Mouse (Mus musculus) MEL (cell line): ENCODE data around the gene Gm11985. TPM values are rescaled to one million over a fixed set of nuclear protein-coding genes. Genes with fewer than 3 reads are reported as not detected.

Experiments used
- DNase-seq: peaks from one replicate; pipeline ENCODE4 v3.0.0; 2011; ENCODE audit warnings: low read depth, low spot score
- H3K27ac ChIP-seq: 2 replicates; pipeline ENCODE4 v1.5.1; 2012; ENCODE audit warnings: low read depth, mild to moderate bottlenecking, control low read depth, low read length, moderate library complexity; ENCODE audit not compliant: control insufficient read depth
- H3K27me3 ChIP-seq, 2 experiments: fragments of 150-350 bp in 1 of 2; sonication (generic) in 1 of 2; 2 replicates each; pipeline ENCODE4 v1.6.1; 2012; ENCODE audit warnings: low read length in 2 of 2, mild to moderate bottlenecking in 2 of 2, improper control_type of control experiment in 1 of 2, moderate library complexity in 1 of 2; ENCODE audit not compliant: insufficient read depth in 2 of 2, control insufficient read depth in 1 of 2
- H3K36me3 ChIP-seq, 2 experiments: 2 replicates each; pipeline ENCODE4 v1.6.1; 2012 to 2014; ENCODE audit warnings: low read length in 2 of 2, improper control_type of control experiment in 1 of 2, inconsistent platforms in 1 of 2, mild to moderate bottlenecking in 1 of 2; ENCODE audit not compliant: insufficient read depth in 2 of 2, control insufficient read depth in 1 of 2
- H3K4me1 ChIP-seq, 2 experiments: fragments of 150-350 bp in 1 of 2; sonication (generic) in 1 of 2; 2 replicates each; pipeline ENCODE4 v1.6.1; 2012; ENCODE audit warnings: low read length in 2 of 2, improper control_type of control experiment in 1 of 2, mild to moderate bottlenecking in 1 of 2; ENCODE audit not compliant: insufficient read depth in 2 of 2, control insufficient read depth in 1 of 2
- H3K4me3 ChIP-seq, 2 experiments: fragments of 150-350 bp in 1 of 2; sonication (generic) in 1 of 2; 2 replicates each; pipeline ENCODE4 v1.5.1; 2012; ENCODE audit warnings: low read depth in 2 of 2, low read length in 2 of 2, mild to moderate bottlenecking in 2 of 2, moderate library complexity in 2 of 2, control low read depth in 1 of 2, improper control_type of control experiment in 1 of 2; ENCODE audit not compliant: control insufficient read depth in 1 of 2, insufficient read depth in 1 of 2
- H3K79me2 ChIP-seq: 2 replicates; pipeline ENCODE4 v1.6.1; 2012; ENCODE audit warnings: mild to moderate bottlenecking, low read length, moderate library complexity; ENCODE audit not compliant: control insufficient read depth, poor library complexity, insufficient read depth
- H3K9ac ChIP-seq: 2 replicates; pipeline ENCODE4 v1.6.1; 2012; ENCODE audit warnings: low read depth, mild to moderate bottlenecking, control low read depth, low read length, moderate library complexity; ENCODE audit not compliant: control insufficient read depth, poor library complexity, severe bottlenecking
- H3K9me3 ChIP-seq: fragments of 150-350 bp; sonication (generic); replicated peaks from 2 replicates; pipeline ENCODE4 v1.6.1; 2012; ENCODE audit warnings: mild to moderate bottlenecking, low read length, improper control_type of control experiment, moderate library complexity; ENCODE audit not compliant: insufficient read depth
- CHD1 ChIP-seq: IDR thresholded peaks from 2 replicates; pipeline ENCODE4 v1.6.1; 2012; ENCODE audit warnings: low read depth, mild to moderate bottlenecking, inconsistent platforms, low read length, improper control_type of control experiment
- E2F4 ChIP-seq: IDR thresholded peaks from 2 replicates; pipeline ENCODE4 v1.6.1; 2011; ENCODE audit warnings: low read depth, low read length, improper control_type of control experiment, borderline replicate concordance
- ELF1 ChIP-seq: IDR thresholded peaks from 2 replicates; pipeline ENCODE4 v1.6.1; 2014; ENCODE audit warnings: low read depth, mild to moderate bottlenecking, inconsistent platforms, low read length, improper control_type of control experiment, moderate library complexity
- EP300 ChIP-seq, 2 experiments: IDR thresholded peaks; 2 replicates each; pipeline ENCODE4 v1.6.1; 2011; ENCODE audit warnings: improper control_type of control experiment in 2 of 2, low read length in 2 of 2, low read depth in 1 of 2, mild to moderate bottlenecking in 1 of 2
- HCFC1 ChIP-seq: IDR thresholded peaks from 2 replicates; pipeline ENCODE4 v1.6.1; 2012; ENCODE audit warnings: low read depth, mild to moderate bottlenecking, inconsistent platforms, low read length, improper control_type of control experiment, moderate library complexity
- JUND ChIP-seq: IDR thresholded peaks from 2 replicates; pipeline ENCODE4 v1.6.1; 2011; ENCODE audit warnings: low read depth, mild to moderate bottlenecking, improper control_type of control experiment, low read length
- MAX ChIP-seq: IDR thresholded peaks from 2 replicates; pipeline ENCODE4 v1.6.1; 2011; ENCODE audit warnings: low read length, improper control_type of control experiment
- MEF2A ChIP-seq: IDR thresholded peaks from 2 replicates; pipeline ENCODE4 v1.6.1; 2014; ENCODE audit warnings: low read depth, mild to moderate bottlenecking, inconsistent platforms, low read length, improper control_type of control experiment; ENCODE audit not compliant: poor library complexity, insufficient replicate concordance, severe bottlenecking; ENCODE audit errors: extremely low read depth
- MXI1 ChIP-seq: IDR thresholded peaks from 2 replicates; pipeline ENCODE4 v1.6.1; 2011; ENCODE audit warnings: mild to moderate bottlenecking, low read depth, low read length, improper control_type of control experiment
- MYB ChIP-seq: IDR thresholded peaks from 2 replicates; pipeline ENCODE4 v1.6.1; 2011; ENCODE audit warnings: mild to moderate bottlenecking, low read depth, low read length, improper control_type of control experiment
- NELFE ChIP-seq: IDR thresholded peaks from 2 replicates; pipeline ENCODE4 v1.6.1; 2011; ENCODE audit warnings: low read depth, low read length, improper control_type of control experiment
- NRF1 ChIP-seq: IDR thresholded peaks from 2 replicates; pipeline ENCODE4 v1.6.1; 2014; ENCODE audit warnings: low read depth, mild to moderate bottlenecking, inconsistent platforms, low read length, improper control_type of control experiment, moderate library complexity; ENCODE audit not compliant: poor library complexity, insufficient read depth, severe bottlenecking
- POLR2A ChIP-seq, 2 experiments: IDR thresholded peaks; 2 replicates each; pipeline ENCODE4 v1.6.1; 2011 to 2012; ENCODE audit warnings: low read length in 2 of 2, mild to moderate bottlenecking in 2 of 2, control low read depth in 1 of 2, improper control_type of control experiment in 1 of 2, low read depth in 1 of 2, moderate library complexity in 1 of 2; ENCODE audit not compliant: control insufficient read depth in 1 of 2, insufficient read depth in 1 of 2, poor library complexity in 1 of 2
- POLR2AphosphoS5 ChIP-seq: IDR thresholded peaks from 2 replicates; pipeline ENCODE4 v1.6.1; 2012; ENCODE audit warnings: low read depth, borderline replicate concordance, mild to moderate bottlenecking, inconsistent platforms, low read length, moderate library complexity, mixed read lengths
- SIN3A ChIP-seq: IDR thresholded peaks from 2 replicates; pipeline ENCODE4 v1.6.1; 2012; ENCODE audit warnings: low read length, improper control_type of control experiment, inconsistent platforms
- SMC3 ChIP-seq: IDR thresholded peaks from 2 replicates; pipeline ENCODE4 v1.6.1; 2011; ENCODE audit warnings: low read depth, low read length, improper control_type of control experiment
- TAL1 ChIP-seq: IDR thresholded peaks from 2 replicates; pipeline ENCODE4 v1.6.1; 2012; ENCODE audit warnings: mild to moderate bottlenecking, inconsistent platforms, low read length, moderate library complexity, mixed read lengths
- TBP ChIP-seq: IDR thresholded peaks from 2 replicates; pipeline ENCODE4 v1.8.0; 2011; ENCODE audit warnings: low read depth, low read length, improper control_type of control experiment
- TCF12 ChIP-seq: IDR thresholded peaks from 2 replicates; pipeline ENCODE4 v1.6.1; 2014; ENCODE audit warnings: low read depth, mild to moderate bottlenecking, inconsistent platforms, low read length, improper control_type of control experiment, moderate library complexity
- USF2 ChIP-seq, 2 experiments: IDR thresholded peaks; 2 replicates each; pipeline ENCODE4 v1.6.1; 2011 to 2012; ENCODE audit warnings: improper control_type of control experiment in 2 of 2, low read length in 2 of 2, borderline replicate concordance in 1 of 2, inconsistent platforms in 1 of 2, low read depth in 1 of 2, mild to moderate bottlenecking in 1 of 2; ENCODE audit not compliant: insufficient read depth in 1 of 2
- ZC3H11A ChIP-seq: IDR thresholded peaks from 2 replicates; pipeline ENCODE4 v1.6.1; 2012; ENCODE audit warnings: low read depth, mild to moderate bottlenecking, inconsistent platforms, low read length, improper control_type of control experiment
- ZMIZ1 ChIP-seq: IDR thresholded peaks from 2 replicates; pipeline ENCODE4 v1.6.1; 2012; ENCODE audit warnings: low read depth, mild to moderate bottlenecking, inconsistent platforms, low read length, improper control_type of control experiment, moderate library complexity
- polyA plus RNA-seq, 2 experiments: library from polyadenylated mRNA; stranded (reverse) in 1 of 2; unstranded in 1 of 2; fragments of >175 nt in 1 of 2; fragments of >200 nt in 1 of 2; gene quantifications; 2 replicates each; pipeline versions ENCODE4 v1.2.1 to v1.2.4; 2012; ENCODE audit warnings: low replicate concordance in 2 of 2, low read depth in 1 of 2; ENCODE audit not compliant: insufficient read length in 2 of 2, insufficient read depth in 1 of 2, missing spikeins in 1 of 2
- total RNA-seq: library from RNA; depleted of rRNA; stranded (reverse); fragments of 300-350 nt; gene quantifications from 2 replicates; pipeline ENCODE4 v1.2.3, GENCODE M21; 2012

Gm11985 gene
- total and polyA plus RNA-seq, 3 experiments, result not detected

DNA sequence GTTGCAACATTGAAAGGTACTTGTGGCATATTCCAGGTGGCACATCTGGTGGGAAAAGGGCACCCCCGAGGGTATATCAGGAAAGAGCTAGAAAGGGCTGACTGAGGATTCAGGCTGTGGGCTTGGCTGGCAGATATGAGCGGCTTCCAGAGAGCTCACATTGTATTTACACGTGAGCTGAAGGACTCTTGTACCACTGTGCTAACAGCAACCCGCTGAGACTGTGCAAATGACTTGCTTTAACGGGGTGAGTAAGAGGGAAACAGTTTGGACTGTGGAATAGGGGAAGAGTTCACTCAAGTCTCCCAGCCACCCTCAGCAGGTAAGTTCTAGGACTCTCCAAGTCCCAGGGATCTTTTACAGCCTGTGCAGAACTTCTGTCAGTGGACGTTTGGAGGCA lies 14.7 kb downstream of the Gm11985 start:
- Histone ChIP-seq H3K27me3 (no peaks in the 10 kb centered on the region), H3K36me3 (no peaks in the 10 kb centered on the region), H3K27ac (no peak overlapping the region), H3K4me1 (no peaks in the 10 kb centered on the region), H3K9me3 (no peaks in the 10 kb centered on the region), H3K4me3 (no peak overlapping the region), H3K9ac (no peak overlapping the region), H3K79me2 (no peaks in the 10 kb centered on the region)
- no peak for DNase-seq
- no peak for TF ChIP-seq ZC3H11A

GRCm38 (mm10) chr11:7169645-7170044 lies 18.7 kb downstream of the Gm11985 start:
- no peak for DNase-seq
- H3K36me3 ChIP-seq, result no peaks in the 10 kb centered on the region
- no peaks in the 10 kb centered on the region for H3K9me3 ChIP-seq
- H3K27ac ChIP-seq, result no peak overlapping the region
- H3K9ac ChIP-seq, result no peak overlapping the region
- H3K27me3 ChIP-seq, result no peaks in the 10 kb centered on the region
- H3K4me1 ChIP-seq, result no peaks in the 10 kb centered on the region
- no peak overlapping the region for H3K4me3 ChIP-seq
- no peaks in the 10 kb centered on the region for H3K79me2 ChIP-seq
- TF ChIP-seq POLR2A (IDR thresholded peaks at IDR 0.05; ENCODE audit: control insufficient read depth in 1 of 2, insufficient read depth in 1 of 2, low read depth in 1 of 2, low read length in 2 of 2, poor library complexity in 1 of 2), result no peak
- no peak for TF ChIP-seq TBP
- TF ChIP-seq ELF1, result no peak
- no peak for TF ChIP-seq CHD1
- no peak for TF ChIP-seq TAL1
- TF ChIP-seq MEF2A, result no peak
- TF ChIP-seq USF2 (IDR thresholded peaks at IDR 0.05; ENCODE audit: borderline replicate concordance in 1 of 2, insufficient read depth in 1 of 2, low read depth in 1 of 2, low read length in 2 of 2), result no peak
- TF ChIP-seq E2F4, result no peak
- TF ChIP-seq MAX, result no peak
- TF ChIP-seq TCF12, result no peak
- TF ChIP-seq ZMIZ1, result no peak
- TF ChIP-seq NRF1, result no peak
- no peak for TF ChIP-seq SMC3
- TF ChIP-seq NELFE, result no peak
- no peak for TF ChIP-seq HCFC1

GRCm38 (mm10) chr11:7164416-7164815 lies 24.0 kb downstream of the Gm11985 start:
- no peaks in the 10 kb centered on the region for H3K36me3 ChIP-seq
- no peak overlapping the region for H3K9ac ChIP-seq
- TF ChIP-seq EP300 (IDR thresholded peaks at IDR 0.05; ENCODE audit: low read depth in 1 of 2, low read length in 2 of 2) (no peak), USF2 (IDR thresholded peaks at IDR 0.05; ENCODE audit: borderline replicate concordance in 1 of 2, insufficient read depth in 1 of 2, low read depth in 1 of 2, low read length in 2 of 2) (no peak), POLR2A (IDR thresholded peaks at IDR 0.05; ENCODE audit: control insufficient read depth in 1 of 2, insufficient read depth in 1 of 2, low read depth in 1 of 2, low read length in 2 of 2, poor library complexity in 1 of 2) (no peak), SIN3A (no peak), JUND (no peak), ZC3H11A (no peak), POLR2AphosphoS5 (no peak), MXI1 (no peak), NRF1 (no peak), ZMIZ1 (no peak), ELF1 (no peak), MYB (no peak), NELFE (no peak)
- no peaks in the 10 kb centered on the region for H3K4me1 ChIP-seq
- H3K79me2 ChIP-seq, result no peaks in the 10 kb centered on the region
- H3K27ac ChIP-seq, result no peak overlapping the region
- no peak for DNase-seq
- H3K4me3 ChIP-seq, result no peak overlapping the region
- H3K9me3 ChIP-seq, result no peaks in the 10 kb centered on the region
- no peaks in the 10 kb centered on the region for H3K27me3 ChIP-seq
